Mouse (Mus musculus): ENCODE measurements around the gene Eps8.
A peak's percentile ranks its signal among the peaks of the same experiment; 100 is the strongest.
"Not testable (repeated sequence)": the region's sequence is repeated elsewhere in the genome, so short reads cannot be mapped to it uniquely, and the experiment has no call there.

Eps8 gene

DNA sequence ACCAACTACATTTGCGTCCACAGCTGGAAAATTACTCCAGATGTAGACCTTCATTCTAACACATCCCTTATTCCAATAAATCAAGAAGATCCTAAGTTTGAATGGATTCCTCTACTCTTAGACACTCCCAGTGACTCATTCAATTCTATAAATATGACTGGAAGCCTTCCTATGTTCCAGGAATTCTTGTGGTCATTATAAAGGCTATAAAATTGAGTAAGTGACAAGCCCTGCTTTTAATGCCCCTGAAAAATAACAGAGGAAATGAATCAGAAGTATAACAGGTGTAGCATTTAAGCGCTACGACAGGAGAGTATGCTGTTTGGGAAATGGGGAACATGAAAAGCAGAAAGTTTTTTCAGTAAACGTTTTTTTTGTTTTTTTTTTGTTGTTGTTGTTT lies 139.8 kb downstream of the Eps8 start:
- DNase-seq (ENCODE audit: low read depth, low spot score): no peak

DNA sequence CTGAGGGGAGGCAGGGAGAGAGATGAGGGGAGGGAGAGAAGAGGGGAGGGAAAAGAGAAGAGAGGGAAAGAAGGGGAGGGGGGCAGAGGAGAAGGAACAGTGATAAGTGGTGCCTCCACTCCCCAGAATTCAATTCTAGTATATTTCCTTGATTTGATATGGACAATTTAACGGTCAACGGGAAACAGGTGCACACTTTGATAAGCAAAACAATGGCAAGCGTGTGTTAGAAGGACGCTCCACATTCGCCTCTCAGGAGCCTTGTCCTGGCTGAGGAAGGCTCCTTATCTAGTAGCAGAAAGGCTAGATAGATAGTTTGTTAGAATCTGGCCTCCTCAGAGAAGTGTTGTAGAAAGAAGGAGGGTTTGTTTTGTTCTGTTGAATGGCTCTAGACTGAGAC lies 141.9 kb downstream of the Eps8 start:
- no peak for DNase-seq (ENCODE audit: low read depth, low spot score)

DNA sequence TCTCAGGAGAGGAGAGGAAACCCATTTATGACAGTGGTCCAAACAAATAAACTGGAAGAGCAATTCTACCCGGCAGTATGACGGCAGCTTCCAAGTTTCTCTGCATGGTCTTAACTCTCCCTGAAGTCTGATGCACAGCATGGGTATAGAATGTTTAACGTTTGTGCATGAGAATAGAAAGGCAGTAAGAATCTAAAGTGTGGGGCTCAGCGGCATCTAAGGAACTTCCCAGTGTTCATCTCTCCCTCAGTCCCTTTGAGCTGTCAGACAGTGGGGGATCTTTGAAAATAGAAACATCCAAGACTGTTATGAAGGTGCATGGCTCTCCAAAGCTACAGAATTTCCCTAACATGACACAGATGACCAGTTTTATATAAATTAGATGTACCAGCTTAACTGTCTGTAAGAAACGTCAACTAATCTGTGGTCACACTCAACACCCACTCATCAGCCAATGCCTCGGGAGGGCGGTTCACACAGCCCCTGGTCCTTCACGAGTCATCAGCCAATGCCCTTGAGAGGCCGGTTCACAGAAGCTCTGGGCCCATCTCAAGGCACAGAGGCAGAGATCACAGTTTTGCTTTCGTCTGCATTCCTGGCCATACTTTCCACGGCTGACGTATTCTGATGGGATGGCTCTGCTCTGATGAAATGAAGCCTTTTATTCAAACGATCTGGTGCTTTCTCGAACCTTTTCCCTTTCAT lies 145.2 kb downstream of the Eps8 start:
- no peak for DNase-seq (ENCODE audit: low read depth, low spot score)

DNA sequence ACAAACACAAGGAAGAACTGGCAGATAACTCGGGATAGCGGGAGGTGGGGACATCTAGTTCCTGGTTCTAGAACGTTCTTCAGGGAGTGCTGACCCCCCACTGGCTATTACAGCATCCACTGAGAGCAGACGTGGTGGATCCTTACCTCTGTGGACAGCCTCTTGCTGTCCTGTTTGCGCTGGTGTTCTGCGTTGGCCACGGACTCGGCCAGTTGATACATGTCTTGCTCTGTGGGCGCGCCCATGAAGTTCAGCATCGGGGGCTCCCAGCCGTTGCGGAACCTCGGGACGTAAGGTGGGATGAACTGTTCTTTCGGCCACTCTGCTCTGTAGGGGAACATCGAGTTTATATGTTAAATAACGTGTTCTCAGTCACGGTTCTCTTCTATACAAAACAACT lies 145.7 kb downstream of the Eps8 start:
- DNase-seq (ENCODE audit: low read depth, low spot score): no peak

DNA sequence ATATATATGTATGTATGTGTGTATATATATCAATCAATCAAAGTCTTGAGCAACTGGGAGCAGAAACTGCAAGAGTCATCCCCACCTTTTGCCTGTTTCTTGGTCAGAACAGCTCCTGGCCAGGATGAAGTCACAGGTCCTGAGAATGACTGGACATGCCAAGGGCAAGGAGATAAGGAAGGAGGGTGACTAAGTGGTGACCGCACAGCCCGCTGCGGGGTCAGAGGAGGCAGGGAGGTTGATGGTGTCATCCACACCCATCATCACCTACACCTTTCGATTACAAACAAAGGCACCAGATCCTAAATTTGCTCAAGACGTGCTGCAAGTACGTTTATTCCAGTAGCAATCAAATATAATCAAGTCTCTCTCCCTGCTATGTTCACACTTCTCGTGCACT lies 148.1 kb downstream of the Eps8 start:
- no peak for DNase-seq (ENCODE audit: low read depth, low spot score)

DNA sequence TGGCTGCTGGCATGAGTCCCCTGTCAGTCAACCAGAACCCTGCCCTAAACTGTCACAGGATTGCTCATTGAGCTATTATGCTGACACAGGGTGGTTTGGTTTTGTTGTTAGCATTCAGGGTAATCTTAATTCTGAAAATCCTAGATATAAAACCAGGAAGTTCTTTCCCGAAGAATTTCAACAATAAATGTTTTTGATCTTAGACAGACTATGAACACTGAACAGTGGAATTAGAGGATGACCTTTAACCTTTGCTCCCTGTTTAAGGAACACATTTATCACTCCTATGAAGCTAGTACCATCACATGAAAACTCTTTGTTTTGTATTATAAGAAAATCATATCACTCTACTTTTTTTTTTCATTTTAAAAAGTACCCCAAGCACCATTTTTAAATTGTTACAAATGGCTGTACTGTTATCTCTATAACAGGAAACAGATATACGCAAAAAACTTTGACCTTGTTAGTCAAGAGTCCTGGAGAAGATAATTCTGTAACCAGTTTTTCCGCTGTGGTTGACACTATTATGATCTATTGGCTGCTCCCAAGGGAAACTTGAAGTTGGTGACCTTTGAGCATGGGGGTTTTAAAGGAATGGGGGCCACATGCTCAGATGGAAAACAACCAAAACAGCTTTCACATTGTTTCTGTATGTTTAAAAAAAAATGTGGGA lies 149.0 kb downstream of the Eps8 start:
- no peak for DNase-seq (ENCODE audit: low read depth, low spot score)

DNA sequence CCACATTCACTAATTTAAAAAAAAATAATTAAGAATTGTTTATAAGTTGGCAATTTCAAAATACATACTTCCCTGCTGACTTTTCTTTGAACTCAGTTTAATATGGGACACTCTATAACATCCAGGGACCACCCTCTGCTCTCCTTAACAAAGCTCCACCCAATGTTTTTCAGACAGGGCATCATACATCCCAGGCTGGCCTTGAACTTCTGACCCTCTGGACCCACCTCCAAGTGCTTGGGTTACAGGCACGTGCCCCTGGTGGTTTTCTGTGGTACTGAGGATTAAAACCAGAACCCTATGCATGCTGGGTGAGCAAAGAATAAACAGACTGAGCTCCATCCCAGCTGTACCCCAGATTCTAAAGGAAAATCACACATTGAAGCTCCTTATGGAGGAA lies 150.6 kb downstream of the Eps8 start:
- DNase-seq (ENCODE audit: low read depth, low spot score): peak; percentile 80

DNA sequence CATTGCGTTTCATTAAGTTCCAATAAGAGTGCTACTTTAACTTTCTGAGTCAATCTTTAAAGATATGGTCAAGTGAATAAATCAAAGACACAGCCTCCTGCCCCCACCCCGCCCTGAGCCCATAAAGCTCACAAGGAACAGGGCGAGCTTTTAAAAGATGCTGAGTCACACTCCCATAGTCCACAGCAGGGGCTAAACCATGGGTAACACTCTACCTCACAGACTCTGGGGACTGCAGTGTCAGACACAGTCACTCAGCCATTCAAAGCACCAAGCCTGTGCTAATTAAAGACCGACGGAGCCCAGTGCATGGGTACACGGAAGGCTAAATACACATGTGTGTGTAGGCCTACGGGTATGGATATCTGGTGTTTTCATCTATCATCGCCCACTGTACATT lies 151.2 kb downstream of the Eps8 start:
- no peak for DNase-seq (ENCODE audit: low read depth, low spot score)

DNA sequence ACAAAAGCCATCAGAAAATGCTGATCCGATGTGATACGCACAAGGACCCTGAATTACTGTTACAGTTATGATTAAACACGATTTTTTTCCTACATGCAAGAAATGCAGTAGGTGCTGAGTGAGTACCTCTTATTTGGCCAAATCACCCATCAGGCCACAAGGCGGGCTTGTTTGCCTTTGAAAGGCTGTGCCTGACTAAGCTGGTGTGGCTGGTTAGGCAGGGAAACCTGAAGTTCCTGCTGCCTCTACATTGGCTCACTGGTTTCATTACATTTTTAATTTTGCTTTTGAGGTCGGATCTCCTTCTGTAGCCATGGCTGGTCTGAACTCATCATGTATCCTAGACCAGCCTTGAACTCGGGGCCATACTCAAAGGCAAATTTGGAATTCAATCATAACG lies 151.7 kb downstream of the Eps8 start:
- no peak for DNase-seq (ENCODE audit: low read depth, low spot score)

DNA sequence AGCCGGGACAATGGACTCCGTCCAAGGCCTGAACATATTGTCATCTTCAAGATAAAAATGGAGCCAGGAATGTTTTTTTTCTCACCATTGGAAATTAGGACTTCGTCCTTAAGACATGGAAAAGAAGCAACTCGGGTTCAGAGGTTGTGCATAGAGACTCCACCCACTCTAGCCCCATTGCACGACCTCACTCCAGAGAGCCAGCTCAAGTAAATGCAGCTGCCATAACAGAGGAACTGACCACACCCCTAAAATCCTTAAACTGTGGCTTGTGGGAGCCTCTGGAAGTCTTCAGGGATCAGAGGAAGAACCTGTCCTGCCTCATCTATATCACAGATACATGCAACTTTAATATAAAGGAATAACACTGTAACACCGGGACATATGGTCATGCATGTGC lies 155.9 kb downstream of the Eps8 start:
- DNase-seq (ENCODE audit: low read depth, low spot score): no peak

DNA sequence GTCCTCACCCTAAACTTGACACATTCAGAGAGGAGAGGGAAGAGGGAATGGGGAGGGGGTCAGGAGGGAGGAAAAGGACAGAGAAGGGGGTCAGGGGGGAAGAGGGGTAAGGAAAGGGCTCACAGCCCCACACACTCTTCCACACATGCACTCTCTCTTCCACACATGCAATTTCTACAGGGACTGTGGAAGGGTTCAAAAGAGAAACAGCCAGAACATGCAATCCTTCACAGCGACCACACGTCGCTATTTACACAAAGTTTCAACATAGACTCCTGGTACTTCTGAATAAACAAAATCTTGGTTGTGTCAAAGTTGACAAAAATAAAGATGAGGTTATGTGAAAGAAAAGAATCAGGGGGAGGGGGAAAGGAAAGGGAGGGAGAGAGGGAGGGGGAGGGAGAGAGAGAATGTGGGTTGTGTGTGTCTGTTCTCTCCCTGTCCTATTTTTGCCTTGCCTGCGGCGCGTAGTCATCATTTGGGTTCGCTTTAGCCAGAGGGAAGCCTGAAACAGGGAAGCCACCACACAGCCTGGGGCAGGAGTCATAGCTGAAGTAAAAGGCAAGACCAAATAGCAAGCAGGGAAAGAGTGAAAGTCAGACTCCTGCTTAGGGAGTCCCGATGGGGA lies 157.4 kb downstream of the Eps8 start:
- DNase-seq (ENCODE audit: low read depth, low spot score): no peak

DNA sequence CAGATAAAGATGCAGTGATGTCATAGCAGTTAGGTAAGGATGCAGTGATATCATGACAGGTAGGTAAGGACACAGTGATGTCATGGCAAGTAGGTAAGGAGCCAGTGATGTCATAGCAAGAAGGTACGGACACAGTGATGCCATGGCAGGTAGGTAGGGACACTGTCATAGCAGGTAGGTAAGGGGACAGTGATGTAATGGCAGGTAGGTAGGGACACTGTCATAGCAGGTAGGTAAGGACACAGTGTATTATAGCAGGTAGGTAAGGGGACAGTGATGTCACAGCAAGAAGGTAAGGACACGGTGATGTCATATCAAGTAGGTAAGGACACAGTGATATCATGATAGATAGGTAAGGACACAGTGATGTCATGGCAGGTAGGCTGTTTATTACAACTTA lies 158.1 kb downstream of the Eps8 start:
- DNase-seq (ENCODE audit: low read depth, low spot score): no peak

DNA sequence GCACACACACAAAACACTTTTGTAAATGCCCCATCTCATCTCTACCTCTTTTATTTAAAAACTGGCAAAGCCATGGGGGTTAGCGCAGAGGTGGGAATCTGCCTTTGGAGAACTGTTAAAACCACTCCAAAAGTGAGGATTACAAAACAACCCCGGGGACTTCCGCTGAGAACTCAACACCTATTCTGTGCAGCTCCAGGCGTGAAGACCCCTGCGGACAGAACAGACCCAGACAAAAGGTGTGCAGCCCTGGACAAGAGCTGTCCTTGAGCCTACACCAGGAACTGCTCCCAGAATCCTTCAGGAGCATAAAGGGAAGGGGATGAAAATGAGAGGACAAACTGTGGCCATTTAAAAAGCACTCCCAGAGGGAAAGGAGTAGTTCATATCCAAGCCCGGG lies 159.4 kb downstream of the Eps8 start:
- DNase-seq (ENCODE audit: low read depth, low spot score): no peak

DNA sequence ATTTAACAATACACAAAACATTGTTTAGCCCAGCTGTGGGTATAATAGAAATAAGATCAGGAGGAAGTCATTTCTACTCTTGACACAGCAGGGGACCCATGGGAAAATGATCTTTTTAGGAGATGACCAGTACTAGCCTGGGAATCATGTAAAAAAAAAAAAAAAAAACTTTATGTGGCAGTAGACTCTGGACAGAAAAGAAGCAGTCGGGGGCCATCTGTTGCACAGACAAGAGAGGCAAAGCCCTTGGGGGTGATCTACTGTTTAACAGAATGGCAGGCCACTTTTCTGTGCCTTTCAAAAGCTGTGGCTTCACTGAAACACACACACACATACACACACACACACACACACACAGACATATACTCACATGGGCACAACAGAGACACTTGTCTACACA lies 159.9 kb downstream of the Eps8 start:
- DNase-seq (ENCODE audit: low read depth, low spot score): no peak

DNA sequence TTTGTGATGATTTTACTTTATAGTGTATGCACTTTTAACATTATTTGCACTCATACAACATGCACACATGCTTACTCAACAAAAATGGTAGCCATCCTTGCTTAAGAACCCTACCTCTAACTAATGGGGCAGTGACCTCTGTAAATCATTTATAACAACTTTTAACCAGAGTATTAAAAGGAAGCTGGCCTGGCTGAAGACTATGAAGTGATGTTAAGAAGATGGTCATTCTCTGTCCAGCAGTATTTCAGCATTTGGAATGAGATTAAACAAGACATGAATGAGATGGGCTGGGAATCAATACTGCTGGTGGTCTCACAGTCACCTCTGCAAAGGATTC lies 160.6 kb downstream of the Eps8 start:
- no peak for DNase-seq (ENCODE audit: low read depth, low spot score)

DNA sequence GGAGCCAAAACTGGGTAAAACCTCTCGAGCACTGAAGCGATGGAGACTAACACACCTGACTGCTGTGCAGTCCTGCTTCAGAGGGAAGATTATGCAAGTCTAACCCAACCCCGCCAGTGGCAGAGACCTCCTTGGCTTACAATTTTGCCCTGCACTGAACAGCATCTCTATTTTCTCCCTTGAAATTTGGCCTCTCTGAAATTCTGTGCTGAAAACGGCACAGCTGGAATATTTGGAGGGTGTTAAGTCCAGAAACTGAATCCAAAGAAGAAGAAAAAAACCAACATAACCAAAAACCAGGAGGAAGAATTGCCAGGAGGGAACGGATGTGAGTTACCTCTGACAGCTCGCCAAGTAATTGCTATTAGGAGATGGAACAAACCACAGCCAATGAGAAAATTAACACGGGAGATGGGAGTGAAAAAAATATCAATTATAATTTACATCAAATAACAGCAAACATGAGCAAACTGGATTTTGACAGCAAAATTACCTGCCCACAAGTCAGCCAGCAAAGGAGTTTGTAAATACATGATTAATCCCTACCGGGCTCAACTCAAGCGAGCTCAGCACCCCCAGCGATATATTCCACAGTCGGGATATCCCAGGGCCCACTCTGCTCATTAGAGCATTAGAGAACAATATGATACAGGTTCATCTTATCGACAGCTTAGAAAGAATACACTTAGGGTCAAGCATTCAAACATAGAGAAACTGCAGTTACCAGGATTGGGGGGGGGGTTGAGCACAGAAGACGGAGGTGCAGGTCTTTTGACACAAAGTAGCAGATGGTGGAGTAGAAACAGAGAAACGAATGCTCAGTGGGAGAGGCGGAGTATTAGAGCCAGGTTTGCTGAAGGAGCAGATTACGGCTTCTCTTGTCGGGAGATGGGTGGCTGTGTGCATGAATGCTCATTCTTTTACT lies 161.2 kb downstream of the Eps8 start:
- DNase-seq (ENCODE audit: low read depth, low spot score): no peak

DNA sequence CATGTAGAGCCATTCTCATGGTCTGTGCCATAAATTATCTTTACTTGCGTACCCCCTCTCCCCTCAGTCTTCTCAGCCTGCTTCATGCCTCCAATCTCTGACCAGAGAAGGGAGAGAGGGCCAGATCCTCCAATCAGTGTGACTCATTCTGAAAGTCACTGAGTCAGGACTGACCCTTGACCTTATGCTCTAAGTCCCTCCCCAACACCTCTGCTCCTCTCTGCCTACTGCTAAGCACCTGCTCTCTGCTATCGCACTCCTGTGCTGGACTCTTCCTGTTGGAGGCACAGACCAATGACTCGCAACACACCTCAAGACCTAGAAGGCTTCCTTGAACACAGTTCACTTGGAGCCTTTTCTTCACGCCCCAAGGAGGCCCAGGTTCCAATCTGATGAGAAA lies 162.1 kb downstream of the Eps8 start:
- DNase-seq (ENCODE audit: low read depth, low spot score): no peak

DNA sequence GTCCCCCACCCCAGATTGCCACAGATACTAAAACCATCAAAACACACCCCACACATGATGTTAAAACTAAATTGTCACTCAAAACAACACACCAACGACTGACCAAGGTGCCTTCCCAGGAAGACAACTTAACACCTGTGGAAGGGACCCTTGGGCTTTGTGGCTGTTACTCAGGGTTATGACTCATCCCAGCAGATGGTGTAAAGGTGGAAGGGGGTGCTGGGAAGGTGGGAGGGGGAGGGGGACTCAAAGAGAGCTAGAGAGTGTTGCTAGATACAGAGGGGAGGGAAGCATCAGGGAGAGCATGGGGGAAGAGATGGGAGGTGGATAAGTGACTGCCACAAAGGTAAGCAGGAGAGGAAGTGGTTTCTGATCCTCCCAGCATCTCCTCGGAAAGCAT lies 163.0 kb downstream of the Eps8 start:
- no peak for DNase-seq (ENCODE audit: low read depth, low spot score)

DNA sequence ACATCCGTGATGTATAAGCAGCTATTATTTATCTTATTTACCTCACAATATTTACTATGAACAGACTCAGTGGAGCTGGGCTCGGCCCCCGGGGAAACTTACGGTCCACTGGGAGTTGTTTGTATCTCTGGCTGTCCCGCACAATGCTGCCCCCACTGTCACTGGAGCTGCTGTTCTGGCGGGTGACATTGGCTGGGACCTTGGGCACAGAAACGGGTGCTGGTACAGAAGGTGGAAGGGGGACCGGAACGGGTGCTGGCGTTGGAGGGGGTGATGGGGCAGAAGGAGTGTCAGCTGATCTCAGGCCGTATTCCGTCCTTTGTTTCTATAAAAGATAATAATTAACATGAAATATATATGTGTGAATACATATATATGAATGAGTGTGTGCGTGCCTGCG lies 164.6 kb downstream of the Eps8 start:
- no peak for DNase-seq (ENCODE audit: low read depth, low spot score)

DNA sequence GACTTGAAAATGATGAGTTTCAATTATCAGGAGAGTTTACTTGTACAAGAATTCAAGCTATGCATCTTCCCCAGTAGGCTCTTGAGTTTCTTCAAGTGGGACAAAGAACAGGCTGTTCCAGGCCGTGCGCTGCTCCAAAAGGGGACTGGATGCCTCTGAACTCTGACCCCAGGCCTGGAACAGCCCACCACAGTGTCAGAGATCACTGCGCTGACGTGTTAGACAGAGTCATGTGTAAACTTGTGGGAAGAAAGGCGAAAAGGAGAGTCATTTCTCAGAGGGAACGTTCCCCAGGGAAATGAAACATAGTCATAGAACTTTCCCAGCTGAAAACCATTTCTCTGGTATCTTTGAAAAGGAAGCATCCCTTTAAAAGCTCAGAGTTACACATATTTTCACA lies 167.2 kb downstream of the Eps8 start:
- no peak for DNase-seq (ENCODE audit: low read depth, low spot score)

DNA sequence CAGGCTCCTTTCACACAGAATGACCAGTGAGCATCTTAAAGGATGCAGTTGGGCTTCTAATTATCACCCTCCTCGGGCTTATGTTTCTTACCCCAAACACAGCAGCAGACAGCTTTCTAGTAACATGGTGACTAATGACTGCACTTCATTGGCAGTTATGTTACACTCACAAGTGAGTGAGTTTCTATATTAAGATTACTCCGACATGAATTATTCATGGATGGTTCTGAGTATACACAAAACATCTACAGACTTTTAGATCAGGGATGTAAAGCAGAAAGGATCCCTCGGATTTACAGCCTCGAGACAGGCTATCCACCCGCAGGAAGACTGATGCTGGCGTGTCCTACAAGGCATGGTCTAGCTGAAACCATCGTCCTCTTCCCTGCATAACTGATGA lies 171.8 kb downstream of the Eps8 start:
- DNase-seq (ENCODE audit: low read depth, low spot score): no peak

DNA sequence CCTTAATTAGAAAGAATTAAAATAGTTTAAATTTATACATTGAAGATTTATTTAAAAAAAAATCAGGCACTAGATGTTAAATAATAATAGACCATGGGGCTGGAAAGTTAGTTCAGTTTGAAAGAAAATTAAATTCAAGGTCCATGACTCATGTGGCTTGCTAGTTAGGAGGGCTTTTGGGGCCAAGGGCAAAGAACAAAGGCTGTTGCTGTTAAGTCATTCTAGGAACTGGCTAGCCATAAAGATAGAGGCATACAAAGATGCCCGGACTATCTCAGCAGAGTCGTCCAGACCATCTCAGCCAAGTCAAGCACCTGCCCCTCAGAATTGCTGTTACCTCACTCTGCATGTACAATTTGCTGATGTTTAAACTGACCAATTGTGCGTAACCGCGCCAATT lies 179.0 kb downstream of the Eps8 start:
- DNase-seq (ENCODE audit: low read depth, low spot score): not testable (repeated sequence)

Measured in WW6 (cell line).